Mouse (Mus musculus): ENCODE measurements around the gene Sap18b. TPM values are rescaled to one million over a fixed set of nuclear protein-coding genes. Genes with fewer than 3 reads are reported as not detected.
A peak's percentile ranks its signal among the peaks of the same experiment; 100 is the strongest.

Sap18b gene
- polyA plus RNA-seq, 1 experiment from 2014 or later, result 219 TPM

GRCm38 (mm10) chr8:95816044-95816708, 9.0 kb upstream of the Sap18b start:
- Histone ChIP-seq H3K4me1 (replicated peaks; ENCODE audit: control insufficient read depth, insufficient read depth, low read length) (no peaks in the 10 kb centered on the region), H3K36me3 (ENCODE audit: control insufficient read depth, insufficient read depth) (no peaks in the 10 kb centered on the region), H3K4me2 (ENCODE audit: low read length) (no peak overlapping the region), H3K9me3 (ENCODE audit: control insufficient read depth, low read length) (no peaks in the 10 kb centered on the region), H3K27ac (ENCODE audit: low read length) (no peak overlapping the region), H3K4me3 (replicated peaks; ENCODE audit: low read length) (no peak overlapping the region), H3K9ac (replicated peaks; ENCODE audit: low read depth, low read length) (no peak overlapping the region), H3K27me3 (replicated peaks; ENCODE audit: control insufficient read depth, insufficient read depth, low read length) (no peaks in the 10 kb centered on the region)
- 55% methylated on average over 6 of the region's 6 CpGs for WGBS
- no peak for ATAC-seq

- no peak for ATAC-seq
- Histone ChIP-seq H3K4me3 (replicated peaks; ENCODE audit: low read length) (no peak overlapping the region), H3K36me3 (ENCODE audit: control insufficient read depth, insufficient read depth) (no peaks in the 10 kb centered on the region), H3K27me3 (replicated peaks; ENCODE audit: control insufficient read depth, insufficient read depth, low read length) (no peaks in the 10 kb centered on the region), H3K4me1 (replicated peaks; ENCODE audit: control insufficient read depth, insufficient read depth, low read length) (no peaks in the 10 kb centered on the region), H3K27ac (ENCODE audit: low read length) (no peak overlapping the region), H3K9ac (replicated peaks; ENCODE audit: low read depth, low read length) (no peak overlapping the region), H3K4me2 (ENCODE audit: low read length) (no peak overlapping the region), H3K9me3 (ENCODE audit: control insufficient read depth, low read length) (no peaks in the 10 kb centered on the region)
- WGBS, result 63% methylated on average over 3 of the region's 3 CpGs
Observed at GRCm38 (mm10) chr8:95817597-95817996, 7.5 kb upstream of the Sap18b start.

- H3K4me3 ChIP-seq (replicated peaks; ENCODE audit: low read length), result no peak overlapping the region
- no peak overlapping the region for H3K9ac ChIP-seq (replicated peaks; ENCODE audit: low read depth, low read length)
- no peaks in the 10 kb centered on the region for H3K27me3 ChIP-seq (replicated peaks; ENCODE audit: control insufficient read depth, insufficient read depth, low read length)
- ATAC-seq, result no peak
- no peaks in the 10 kb centered on the region for H3K4me1 ChIP-seq (replicated peaks; ENCODE audit: control insufficient read depth, insufficient read depth, low read length)
- H3K27ac ChIP-seq (ENCODE audit: low read length), result no peak overlapping the region
- H3K36me3 ChIP-seq (ENCODE audit: control insufficient read depth, insufficient read depth), result no peaks in the 10 kb centered on the region
- no peak overlapping the region for H3K4me2 ChIP-seq (ENCODE audit: low read length)
- no peaks in the 10 kb centered on the region for H3K9me3 ChIP-seq (ENCODE audit: control insufficient read depth, low read length)
- 47% methylated on average over 1 of the region's 1 CpGs for WGBS
Observed at GRCm38 (mm10) chr8:95818211-95818610, 6.9 kb upstream of the Sap18b start.

GRCm38 (mm10) chr8:95821266-95821665, 3.9 kb upstream of the Sap18b start:
- ATAC-seq, result no peak
- no peak overlapping the region for H3K27ac ChIP-seq (ENCODE audit: low read length)
- WGBS, result 95% methylated on average over 6 of the region's 6 CpGs

GRCm38 (mm10) chr8:95822096-95822495, 3.0 kb upstream of the Sap18b start:
- H3K4me2 ChIP-seq (ENCODE audit: low read length), result no peak overlapping the region
- H3K4me1 ChIP-seq (replicated peaks; ENCODE audit: control insufficient read depth, insufficient read depth, low read length), result no peaks in the 10 kb centered on the region
- WGBS, result 78% methylated on average over 5 of the region's 5 CpGs
- H3K36me3 ChIP-seq (ENCODE audit: control insufficient read depth, insufficient read depth), result no peaks in the 10 kb centered on the region
- no peaks in the 10 kb centered on the region for H3K27me3 ChIP-seq (replicated peaks; ENCODE audit: control insufficient read depth, insufficient read depth, low read length)
- no peak overlapping the region for H3K27ac ChIP-seq (ENCODE audit: low read length)
- no peaks in the 10 kb centered on the region for H3K9me3 ChIP-seq (ENCODE audit: control insufficient read depth, low read length)
- H3K4me3 ChIP-seq (replicated peaks; ENCODE audit: low read length), result no peak overlapping the region
- ATAC-seq, result no peak
- no peak overlapping the region for H3K9ac ChIP-seq (replicated peaks; ENCODE audit: low read depth, low read length)

More at GRCm38 (mm10) chr8:95821266-95821665, 3.9 kb upstream of the Sap18b start:
- Histone ChIP-seq H3K27me3 (replicated peaks; ENCODE audit: control insufficient read depth, insufficient read depth, low read length) (no peaks in the 10 kb centered on the region), H3K9me3 (ENCODE audit: control insufficient read depth, low read length) (no peaks in the 10 kb centered on the region), H3K4me1 (replicated peaks; ENCODE audit: control insufficient read depth, insufficient read depth, low read length) (no peaks in the 10 kb centered on the region), H3K4me3 (replicated peaks; ENCODE audit: low read length) (no peak overlapping the region), H3K36me3 (ENCODE audit: control insufficient read depth, insufficient read depth) (no peaks in the 10 kb centered on the region), H3K9ac (replicated peaks; ENCODE audit: low read depth, low read length) (no peak overlapping the region), H3K4me2 (ENCODE audit: low read length) (no peak overlapping the region)

GRCm38 (mm10) chr8:95822699-95823098, 2.4 kb upstream of the Sap18b start:
- H3K36me3 ChIP-seq (ENCODE audit: control insufficient read depth, insufficient read depth), result no peaks in the 10 kb centered on the region
- H3K9me3 ChIP-seq (ENCODE audit: control insufficient read depth, low read length), result no peaks in the 10 kb centered on the region
- ATAC-seq, result no peak
- WGBS, result 74% methylated on average over 3 of the region's 3 CpGs
- no peaks in the 10 kb centered on the region for H3K27me3 ChIP-seq (replicated peaks; ENCODE audit: control insufficient read depth, insufficient read depth, low read length)
- H3K4me2 ChIP-seq (ENCODE audit: low read length), result no peak overlapping the region
- no peak overlapping the region for H3K9ac ChIP-seq (replicated peaks; ENCODE audit: low read depth, low read length)
- no peak overlapping the region for H3K27ac ChIP-seq (ENCODE audit: low read length)
- no peaks in the 10 kb centered on the region for H3K4me1 ChIP-seq (replicated peaks; ENCODE audit: control insufficient read depth, insufficient read depth, low read length)
- no peak overlapping the region for H3K4me3 ChIP-seq (replicated peaks; ENCODE audit: low read length)

GRCm38 (mm10) chr8:95830144-95830543, 5.0 kb downstream of the Sap18b start:
- Histone ChIP-seq H3K9me3 (ENCODE audit: control insufficient read depth, low read length) (no peaks in the 10 kb centered on the region), H3K4me3 (replicated peaks; ENCODE audit: low read length) (no peak overlapping the region), H3K4me2 (ENCODE audit: low read length) (no peak overlapping the region), H3K9ac (replicated peaks; ENCODE audit: low read depth, low read length) (no peak overlapping the region), H3K4me1 (replicated peaks; ENCODE audit: control insufficient read depth, insufficient read depth, low read length) (peaks cover 10% of the 10 kb centered on the region), H3K27me3 (replicated peaks; ENCODE audit: control insufficient read depth, insufficient read depth, low read length) (no peaks in the 10 kb centered on the region), H3K27ac (ENCODE audit: low read length) (no peak overlapping the region), H3K36me3 (ENCODE audit: control insufficient read depth, insufficient read depth) (no peaks in the 10 kb centered on the region)
- ATAC-seq, result no peak
- 81% methylated on average over 3 of the region's 3 CpGs for WGBS

GRCm38 (mm10) chr8:95832603-95833434, 7.7 kb downstream of the Sap18b start:
- ATAC-seq, result peak; percentile 58
- Histone ChIP-seq H3K4me2 (ENCODE audit: low read length) (peak overlapping the region; percentile 46), H3K9ac (replicated peaks; ENCODE audit: low read depth, low read length) (peak overlapping the region; percentile 38; the same call in 1 of the 2 replicates), H3K36me3 (ENCODE audit: control insufficient read depth, insufficient read depth) (peaks cover 2% of the 10 kb centered on the region; the same call in 1 of the 2 replicates), H3K4me1 (replicated peaks; ENCODE audit: control insufficient read depth, insufficient read depth, low read length) (peaks cover 10% of the 10 kb centered on the region), H3K9me3 (ENCODE audit: control insufficient read depth, low read length) (no peaks in the 10 kb centered on the region), H3K27me3 (replicated peaks; ENCODE audit: control insufficient read depth, insufficient read depth, low read length) (no peaks in the 10 kb centered on the region), H3K4me3 (replicated peaks; ENCODE audit: low read length) (peak overlapping the region; percentile 19), H3K27ac (ENCODE audit: low read length) (no peak overlapping the region)
- 17% methylated on average over 16 of the region's 16 CpGs for WGBS

- ATAC-seq, result no peak
- no peaks in the 10 kb centered on the region for H3K9me3 ChIP-seq (ENCODE audit: control insufficient read depth, low read length)
- H3K4me3 ChIP-seq (replicated peaks; ENCODE audit: low read length), result peak overlapping the region; percentile 19
- H3K4me1 ChIP-seq (replicated peaks; ENCODE audit: control insufficient read depth, insufficient read depth, low read length), result peaks cover 10% of the 10 kb centered on the region
- H3K27me3 ChIP-seq (replicated peaks; ENCODE audit: control insufficient read depth, insufficient read depth, low read length), result no peaks in the 10 kb centered on the region
- H3K9ac ChIP-seq (replicated peaks; ENCODE audit: low read depth, low read length), result peak overlapping the region; percentile 38
- H3K4me2 ChIP-seq (ENCODE audit: low read length), result peak overlapping the region; percentile 46
- H3K36me3 ChIP-seq (ENCODE audit: control insufficient read depth, insufficient read depth), result peaks cover 2% of the 10 kb centered on the region; the same call in 1 of the 2 replicates
- 1% methylated on average over 16 of the region's 16 CpGs for WGBS
- no peak overlapping the region for H3K27ac ChIP-seq (ENCODE audit: low read length)
Observed at GRCm38 (mm10) chr8:95833435-95833984, 8.4 kb downstream of the Sap18b start.
